Mouse (Mus musculus) heart, adult 2 months (tissue): Measurements from ENCODE around the gene Arhgap31.

Experiments
- CTCF ChIP-seq: fragments of 200-600 bp; IDR thresholded peaks from 2 replicates; pipeline ENCODE4 v1.8.1; 2022; ENCODE audit warnings: antibody characterized with exemption, mild to moderate bottlenecking, moderate library complexity
- EP300 ChIP-seq: fragments of 200-500 bp; IDR thresholded peaks from 2 replicates; pipeline ENCODE4 v1.6.1; 2011; ENCODE audit warnings: low read depth, low read length, control low read depth; ENCODE audit not compliant: insufficient read depth
- POLR2A ChIP-seq: fragments of 200-500 bp; IDR thresholded peaks from 2 replicates; pipeline ENCODE4 v1.6.1; 2011; ENCODE audit warnings: mild to moderate bottlenecking, low read depth, low read length, control low read depth; ENCODE audit not compliant: insufficient read depth

DNA sequence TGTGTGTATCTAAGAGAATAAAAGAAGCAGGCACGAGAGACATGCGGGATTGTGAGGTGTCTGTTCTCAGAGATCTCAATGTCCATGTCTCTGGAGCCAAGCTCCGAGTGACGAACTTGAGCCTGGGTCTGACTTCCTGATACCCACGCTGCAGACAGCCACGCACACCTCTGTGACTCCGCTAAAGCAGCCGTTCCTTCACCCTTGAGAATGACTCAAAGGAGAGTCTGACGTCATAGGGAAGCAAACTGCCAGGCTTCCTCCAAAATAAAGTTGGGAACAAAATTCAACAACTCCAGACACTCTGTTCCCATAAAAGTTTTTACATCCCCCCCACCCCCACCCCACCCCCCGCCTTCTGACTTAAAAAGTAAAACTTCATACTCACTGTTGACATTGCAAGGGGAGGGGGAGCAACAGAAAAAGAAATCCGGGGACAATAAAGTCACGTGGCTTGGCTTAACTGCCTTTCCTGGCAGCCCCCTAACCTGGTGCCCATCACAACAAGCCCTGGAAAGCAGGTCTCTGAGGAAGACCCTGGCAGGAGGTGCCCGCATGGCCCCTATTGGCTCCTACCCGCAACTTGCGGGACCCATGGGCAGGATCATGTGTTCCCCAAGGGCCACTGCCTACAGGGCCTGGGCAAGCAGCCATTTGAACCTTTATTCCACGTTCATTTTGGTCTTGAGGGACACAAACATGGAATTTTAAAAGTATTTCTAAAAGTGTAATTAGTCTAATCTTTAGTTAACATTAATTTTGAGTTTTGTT, 12.5 kb downstream of the Arhgap31 start:
- no peak for TF ChIP-seq CTCF
- TF ChIP-seq EP300: no peak
- no peak for TF ChIP-seq POLR2A
